Mouse (Mus musculus) CH12.LX (cell line): Measurements from ENCODE around the gene A730061H03Rik. TPM values are rescaled to one million over a fixed set of nuclear protein-coding genes. Genes with fewer than 3 reads are reported as not detected.

ENCODE experiments used
- DNase-seq: peaks from one replicate; pipeline ENCODE4 v3.0.0-alpha.2; 2013; ENCODE audit errors: extremely low read depth
- H3K27ac ChIP-seq: 2 replicates; pipeline ENCODE4 v1.5.1; 2012; ENCODE audit warnings: low read depth, mild to moderate bottlenecking, control low read depth, moderate library complexity; ENCODE audit not compliant: insufficient read depth
- H3K27me3 ChIP-seq: replicated peaks from 2 replicates; pipeline ENCODE3; 2012; ENCODE audit warnings: inconsistent platforms
- H3K36me3 ChIP-seq, 2 experiments: replicated peaks in 1 of 2; 2 replicates each; pipeline versions ENCODE3 to v1.6.1; 2012; ENCODE audit warnings: inconsistent platforms in 1 of 2, low read length in 1 of 2, mild to moderate bottlenecking in 1 of 2, mixed read lengths in 1 of 2, moderate library complexity in 1 of 2; ENCODE audit not compliant: control insufficient read depth in 1 of 2, insufficient read depth in 1 of 2
- H3K4me1 ChIP-seq, 2 experiments: 2 replicates each; pipeline ENCODE4 v1.6.1; 2012; ENCODE audit warnings: inconsistent platforms in 1 of 2, moderate library complexity in 1 of 2; ENCODE audit not compliant: insufficient read depth in 2 of 2, control insufficient read depth in 1 of 2
- H3K4me2 ChIP-seq: 2 replicates; pipeline ENCODE4 v1.6.1; 2012; ENCODE audit warnings: low read depth, mild to moderate bottlenecking, control low read depth; ENCODE audit not compliant: poor library complexity, insufficient read depth, severe bottlenecking
- H3K4me3 ChIP-seq, 3 experiments: fragments of 150-350 bp in 1 of 3; sonication (generic) in 1 of 3; replicated peaks in 1 of 3; 2 replicates each; pipeline versions ENCODE3 to v1.5.1; 2011 to 2012; ENCODE audit warnings: low read depth in 2 of 3, low read length in 2 of 3, mild to moderate bottlenecking in 2 of 3, moderate library complexity in 2 of 3, control low read depth in 1 of 3, improper control_type of control experiment in 1 of 3, inconsistent platforms in 1 of 3, mixed read lengths in 1 of 3; ENCODE audit not compliant: poor library complexity in 1 of 3
- H3K79me2 ChIP-seq: replicated peaks from 2 replicates; pipeline ENCODE4 v1.6.1; 2012; ENCODE audit warnings: mild to moderate bottlenecking, moderate library complexity; ENCODE audit not compliant: control insufficient read depth, poor library complexity, insufficient read depth, severe bottlenecking; ENCODE audit errors: extremely low read depth
- H3K9ac ChIP-seq: 2 replicates; pipeline ENCODE4 v1.6.1; 2012; ENCODE audit warnings: low read depth, mild to moderate bottlenecking, control low read depth, moderate library complexity; ENCODE audit not compliant: insufficient read depth
- H3K9me3 ChIP-seq: replicated peaks from 2 replicates; pipeline ENCODE3; 2012; ENCODE audit warnings: low read length, inconsistent platforms, mixed read lengths
- BHLHE40 ChIP-seq: IDR thresholded peaks from 2 replicates; pipeline ENCODE4 v1.6.1; 2011; ENCODE audit warnings: mild to moderate bottlenecking, low read depth, low read length, improper control_type of control experiment
- CHD1 ChIP-seq: IDR thresholded peaks from 2 replicates; pipeline ENCODE4 v1.6.1; 2012; ENCODE audit warnings: low read depth, low read length, improper control_type of control experiment, inconsistent platforms
- CHD2 ChIP-seq: IDR thresholded peaks from 2 replicates; pipeline ENCODE4 v1.6.1; 2011; ENCODE audit warnings: low read length, improper control_type of control experiment
- CTCF ChIP-seq, 2 experiments: IDR thresholded peaks in 1 of 2; conservative IDR thresholded peaks in 1 of 2; 2 replicates each; pipeline ENCODE4 v1.5.1; 2011 to 2012; ENCODE audit warnings: low read depth in 2 of 2, low read length in 2 of 2, improper control_type of control experiment in 1 of 2, inconsistent platforms in 1 of 2, mild to moderate bottlenecking in 1 of 2, moderate library complexity in 1 of 2
- E2F4 ChIP-seq: IDR thresholded peaks from 2 replicates; pipeline ENCODE4 v1.6.1; 2011; ENCODE audit warnings: low read depth, low read length, improper control_type of control experiment; ENCODE audit not compliant: insufficient replicate concordance
- ELF1 ChIP-seq: IDR thresholded peaks from 2 replicates; pipeline ENCODE4 v1.6.1; 2014; ENCODE audit warnings: low read depth, mild to moderate bottlenecking, inconsistent platforms, low read length, improper control_type of control experiment
- EP300 ChIP-seq: IDR thresholded peaks from 2 replicates; pipeline ENCODE4 v1.6.1; 2011; ENCODE audit warnings: low read length, improper control_type of control experiment
- ETS1 ChIP-seq: conservative IDR thresholded peaks from 2 replicates; pipeline ENCODE4 v1.6.1; 2012; ENCODE audit warnings: low read depth, mild to moderate bottlenecking, inconsistent platforms, low read length, improper control_type of control experiment, moderate library complexity
- HCFC1 ChIP-seq: IDR thresholded peaks from 2 replicates; pipeline ENCODE4 v1.6.1; 2012; ENCODE audit warnings: low read depth, mild to moderate bottlenecking, inconsistent platforms, low read length, improper control_type of control experiment
- IRF4 ChIP-seq: IDR thresholded peaks from 2 replicates; pipeline ENCODE4 v1.6.1; 2014; ENCODE audit warnings: low read depth, mild to moderate bottlenecking, inconsistent platforms, low read length, improper control_type of control experiment
- JUN ChIP-seq: IDR thresholded peaks from 2 replicates; pipeline ENCODE4 v1.6.1; 2011; ENCODE audit warnings: low read depth, mild to moderate bottlenecking, low read length, improper control_type of control experiment, moderate library complexity; ENCODE audit not compliant: insufficient read depth
- KAT2A ChIP-seq: IDR thresholded peaks from 2 replicates; pipeline ENCODE4 v1.6.1; 2012; ENCODE audit warnings: low read length, improper control_type of control experiment, inconsistent platforms; ENCODE audit not compliant: insufficient replicate concordance
- MAX ChIP-seq: IDR thresholded peaks from 2 replicates; pipeline ENCODE4 v1.6.1; 2011; ENCODE audit warnings: low read length, improper control_type of control experiment
- MAZ ChIP-seq: IDR thresholded peaks from 2 replicates; pipeline ENCODE4 v1.6.1; 2012; ENCODE audit warnings: low read depth, mild to moderate bottlenecking, inconsistent platforms, low read length, improper control_type of control experiment, moderate library complexity
- MXI1 ChIP-seq: IDR thresholded peaks from 2 replicates; pipeline ENCODE4 v1.6.1; 2011; ENCODE audit warnings: mild to moderate bottlenecking, low read depth, low read length, improper control_type of control experiment
- MYC ChIP-seq: IDR thresholded peaks from 2 replicates; pipeline ENCODE4 v1.6.1; 2011; ENCODE audit warnings: low read depth, mild to moderate bottlenecking, improper control_type of control experiment, low read length
- NELFE ChIP-seq: IDR thresholded peaks from 2 replicates; pipeline ENCODE4 v1.6.1; 2011; ENCODE audit warnings: low read depth, low read length, improper control_type of control experiment
- NRF1 ChIP-seq: IDR thresholded peaks from 2 replicates; pipeline ENCODE4 v1.6.1; 2014; ENCODE audit warnings: low read depth, mild to moderate bottlenecking, inconsistent platforms, low read length, improper control_type of control experiment, moderate library complexity
- PAX5 ChIP-seq: IDR thresholded peaks from 2 replicates; pipeline ENCODE4 v1.6.1; 2012; ENCODE audit warnings: low read length, inconsistent platforms, mixed read lengths
- POLR2A ChIP-seq: IDR thresholded peaks from 2 replicates; pipeline ENCODE4 v1.6.1; 2011; ENCODE audit warnings: low read depth, mild to moderate bottlenecking, improper control_type of control experiment, low read length
- POLR2AphosphoS2 ChIP-seq: IDR thresholded peaks from 2 replicates; pipeline ENCODE4 v1.6.1; 2011; ENCODE audit warnings: low read depth, low read length, improper control_type of control experiment
- RCOR1 ChIP-seq: conservative IDR thresholded peaks from 2 replicates; pipeline ENCODE4 v1.6.1; 2012; ENCODE audit warnings: low read depth, mild to moderate bottlenecking, inconsistent platforms, low read length, improper control_type of control experiment
- SIN3A ChIP-seq: IDR thresholded peaks from 2 replicates; pipeline ENCODE4 v1.6.1; 2012; ENCODE audit warnings: low read length, improper control_type of control experiment, inconsistent platforms
- SMC3 ChIP-seq: IDR thresholded peaks from 2 replicates; pipeline ENCODE4 v1.6.1; 2011; ENCODE audit warnings: low read depth, low read length, improper control_type of control experiment
- TBP ChIP-seq: conservative IDR thresholded peaks from 2 replicates; pipeline ENCODE4 v1.6.1; 2011; ENCODE audit warnings: low read depth, low read length, improper control_type of control experiment
- TCF12 ChIP-seq: IDR thresholded peaks from 2 replicates; pipeline ENCODE4 v1.6.1; 2014; ENCODE audit warnings: low read depth, mild to moderate bottlenecking, inconsistent platforms, low read length, improper control_type of control experiment
- UBTF ChIP-seq: IDR thresholded peaks from 2 replicates; pipeline ENCODE4 v1.6.1; 2012; ENCODE audit warnings: low read depth, mild to moderate bottlenecking, inconsistent platforms, low read length, improper control_type of control experiment, moderate library complexity
- USF1 ChIP-seq: IDR thresholded peaks from 2 replicates; pipeline ENCODE4 v1.6.1; 2014; ENCODE audit warnings: low read depth, mild to moderate bottlenecking, inconsistent platforms, low read length, improper control_type of control experiment
- USF2 ChIP-seq: conservative IDR thresholded peaks from 2 replicates; pipeline ENCODE4 v1.6.1; 2011; ENCODE audit warnings: low read depth, low read length, improper control_type of control experiment
- ZC3H11A ChIP-seq: IDR thresholded peaks from 2 replicates; pipeline ENCODE4 v1.6.1; 2012; ENCODE audit warnings: low read depth, mild to moderate bottlenecking, inconsistent platforms, low read length, improper control_type of control experiment
- ZKSCAN1 ChIP-seq: IDR thresholded peaks from 2 replicates; pipeline ENCODE4 v1.6.1; 2012; ENCODE audit warnings: low read depth, inconsistent platforms, low read length, improper control_type of control experiment, borderline replicate concordance
- ZMIZ1 ChIP-seq: IDR thresholded peaks from 2 replicates; pipeline ENCODE4 v1.6.1; 2012; ENCODE audit warnings: low read depth, mild to moderate bottlenecking, inconsistent platforms, low read length, improper control_type of control experiment
- ZNF384 ChIP-seq: IDR thresholded peaks from 2 replicates; pipeline ENCODE4 v1.6.1; 2012; ENCODE audit warnings: low read depth, low read length, improper control_type of control experiment, inconsistent platforms
- dilution Hi-C: fragments of 300-500 bp; cut with MboI; formaldehyde crosslinking; loops from 2 replicates; pipeline ENCODE4 v1.14.3; 2020; ENCODE audit warnings: low sequenced_read_pairs; ENCODE audit not compliant: extremely low pct_unique_long_range_greater_than_20kb, extremely low pct_ligation_motif_present
- in situ Hi-C: fragments of 300-500 bp; cut with MboI; formaldehyde crosslinking; loops from 3 replicates; pipeline ENCODE4 v1.14.3; 2019; ENCODE audit warnings: low sequenced_read_pairs, low pct_ligation_motif_present, low pct_unique_long_range_greater_than_20kb, mixed read lengths
- polyA plus RNA-seq: library from polyadenylated mRNA; unstranded; fragments of >175 nt; gene quantifications from 2 replicates; pipeline ENCODE4 v1.2.1, GENCODE M21; 2012; ENCODE audit warnings: low read depth; ENCODE audit not compliant: insufficient read length
- total RNA-seq, 2 experiments: library from RNA; depleted of rRNA; stranded (reverse); fragments of 300-350 nt in 1 of 2; fragments of >200 nt in 1 of 2; gene quantifications; 2 replicates each; pipeline ENCODE4 v1.2.3; 2012 to 2014

A730061H03Rik gene
- total and polyA plus RNA-seq, 3 experiments: 0.34 to 0.93 TPM; not detected in 1

DNA sequence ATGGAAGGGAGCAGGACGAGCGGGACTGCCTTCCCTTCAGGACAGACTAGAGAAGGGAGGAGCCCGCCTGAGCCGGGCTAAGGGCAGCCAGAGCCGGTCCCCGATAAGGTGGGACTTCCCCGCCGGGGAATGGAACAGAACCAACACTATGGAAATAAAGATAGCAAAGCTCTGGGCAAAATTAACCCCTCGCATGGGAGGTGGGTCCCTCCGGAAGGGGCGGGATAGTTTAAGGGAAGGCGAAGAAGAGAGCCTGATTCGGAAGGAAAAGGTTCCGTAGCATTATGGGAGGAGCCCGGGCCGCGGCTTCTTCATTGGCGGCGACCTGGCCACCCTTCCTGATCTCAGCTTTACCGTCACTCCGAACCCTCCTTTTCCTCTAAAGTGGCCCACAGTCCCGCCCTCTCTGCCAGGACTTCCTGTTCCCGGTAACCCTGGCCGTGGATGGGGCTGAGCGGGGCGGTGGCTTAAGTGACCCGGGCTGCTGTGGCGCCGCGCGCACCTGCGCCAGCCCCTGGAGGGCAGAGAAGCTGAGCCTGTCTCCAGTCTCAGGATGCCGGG lies 31.2 kb upstream of the A730061H03Rik start, which contains the start of gene Rnf31 (continued):
- peak; percentile 95 for TF ChIP-seq ELF1
- no peak for TF ChIP-seq PAX5
- peak; percentile 67 for TF ChIP-seq POLR2A
- TF ChIP-seq E2F4: no peak
- TF ChIP-seq ETS1: no peak
- no peak for TF ChIP-seq ZC3H11A
- TF ChIP-seq BHLHE40: no peak
- TF ChIP-seq POLR2AphosphoS2: no peak
- peak; percentile 68 for TF ChIP-seq NRF1
- peak; percentile 16 for TF ChIP-seq SIN3A
- no peak for TF ChIP-seq JUN
- TF ChIP-seq IRF4: 0 out of 2 replicates have a peak, but pooled peaks have one; percentile 6
- no peak for TF ChIP-seq USF2
- TF ChIP-seq USF1: no peak
- TF ChIP-seq CTCF (conservative IDR thresholded peaks at IDR 0.05 in 1 of 2, IDR thresholded peaks at IDR 0.05 in 1 of 2; ENCODE audit: low read depth in 2 of 2, low read length in 2 of 2): no peak
- no peak for TF ChIP-seq KAT2A
- TF ChIP-seq SMC3: no peak
- no peak for TF ChIP-seq TBP
- TF ChIP-seq HCFC1: peak; percentile 80
- no peak for TF ChIP-seq ZNF384
- TF ChIP-seq MXI1: no peak; the same call in none of the 2 replicates
- TF ChIP-seq EP300: no peak

DNA sequence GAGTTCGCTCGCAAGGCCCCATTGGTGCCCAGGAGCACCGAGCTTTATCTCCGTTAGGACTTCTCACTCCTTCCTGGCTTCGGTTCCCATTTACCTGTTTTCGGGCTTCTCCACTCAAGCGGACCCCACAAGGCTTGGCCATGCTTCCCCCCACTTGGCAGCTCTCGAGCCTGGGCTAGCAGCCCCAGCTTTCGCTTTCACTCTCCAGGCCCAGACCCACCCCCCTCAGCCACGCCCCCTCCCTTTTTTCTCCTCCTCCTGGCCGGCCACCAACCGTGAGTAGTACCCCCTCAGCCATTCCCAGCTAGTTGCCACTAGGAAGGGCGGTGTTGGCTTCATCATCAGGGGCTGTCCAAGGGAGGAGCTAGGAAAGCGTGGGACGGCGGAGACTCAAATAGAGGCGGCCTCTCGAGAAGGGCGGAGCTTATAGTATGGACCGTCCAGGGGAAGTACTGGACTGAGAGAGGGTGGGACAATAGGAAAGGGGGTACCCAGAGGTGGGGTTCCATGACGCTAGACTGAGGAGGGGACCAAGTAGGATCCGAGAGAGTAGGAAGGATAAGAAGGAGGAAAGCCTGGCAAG lies 30.6 kb upstream of the A730061H03Rik start, which contains the start of gene Psme2:
Gene Psme2, minus strand, starts transcription at position 366 of the 583 bp plus-strand sequence.
- H3K9ac ChIP-seq: peak within 1 kb of the TSS; percentile 89
- H3K79me2 ChIP-seq: peaks cover 35% of the 10 kb centered on the region
- DNase-seq: peak; percentile 98
- dilution Hi-C loops: no loop called here
- H3K27ac ChIP-seq: peak within 1 kb of the TSS; percentile 97
- peak within 1 kb of the TSS; percentile 79 to 94 (median 91) for H3K4me3 ChIP-seq
- H3K4me2 ChIP-seq: peak within 1 kb of the TSS; percentile 96
- H3K9me3 ChIP-seq: no peaks in the 10 kb centered on the region
- H3K4me1 ChIP-seq: peaks cover 0 to 51% of the 10 kb centered on the region in 2 experiments; a peak in 3 of 4 replicates
- in situ Hi-C loops: no loop called here
- peaks cover 37 to 56% of the 10 kb centered on the region in 2 experiments for H3K36me3 ChIP-seq
- TF ChIP-seq ZMIZ1: peak; percentile 15
- TF ChIP-seq EP300: no peak
- TF ChIP-seq HCFC1: no peak
- 0 out of 2 replicates have a peak, but pooled peaks have one; percentile 1 for TF ChIP-seq TBP
- no peak for TF ChIP-seq ZKSCAN1
- 0 out of 2 replicates have a peak, but pooled peaks have one; percentile 43 for TF ChIP-seq POLR2AphosphoS2
- peak; percentile 51 for TF ChIP-seq ETS1
- peak; percentile 68; the same call in 1 of the 2 replicates for TF ChIP-seq MXI1
- TF ChIP-seq NELFE: no peak
- TF ChIP-seq RCOR1: no peak
- TF ChIP-seq TCF12: peak; percentile 33; the same call in 1 of the 2 replicates
- TF ChIP-seq USF1: no peak
- TF ChIP-seq CHD1: no peak
- TF ChIP-seq SMC3: no peak
- no peak for TF ChIP-seq USF2
- peak; percentile 60 for TF ChIP-seq IRF4
- TF ChIP-seq ELF1: peak; percentile 26; the same call in 1 of the 2 replicates
- peak; percentile 56; the same call in 1 of the 2 replicates for TF ChIP-seq CHD2
- TF ChIP-seq MAZ: peak; percentile 47; the same call in 1 of the 2 replicates
- peak; percentile 30; the same call in 1 of the 2 replicates for TF ChIP-seq MAX
- no peak for TF ChIP-seq ZNF384
- peak; percentile 69 for TF ChIP-seq POLR2A
- peak; percentile 18; the same call in 1 of the 2 replicates for TF ChIP-seq SIN3A
- 0 out of 2 replicates have a peak, but pooled peaks have one; percentile 69 for TF ChIP-seq UBTF
- no peak for TF ChIP-seq JUN
- no peak for TF ChIP-seq BHLHE40
- no peak for TF ChIP-seq MYC
- TF ChIP-seq, all 38 proteins: peak for 14
- no peaks in the 10 kb centered on the region for H3K27me3 ChIP-seq
